Mouse (Mus musculus) erythroblast, embryonic 14.5 days (primary cell): ENCODE measurements around the gene Frmd4b. TPM values are rescaled to one million over a fixed set of nuclear protein-coding genes. Genes with fewer than 3 reads are reported as not detected.

Experiments used
- H3K27me3 ChIP-seq: 2 replicates; pipeline ENCODE4 v1.6.1; 2012; ENCODE audit warnings: inconsistent platforms; ENCODE audit not compliant: control insufficient read depth
- H3K36me3 ChIP-seq: 2 replicates; pipeline ENCODE4 v1.6.1; 2012; ENCODE audit warnings: mild to moderate bottlenecking, inconsistent platforms; ENCODE audit not compliant: control insufficient read depth
- H3K4me1 ChIP-seq: 2 replicates; pipeline ENCODE4 v1.6.1; 2012; ENCODE audit warnings: inconsistent platforms; ENCODE audit not compliant: control insufficient read depth
- H3K4me3 ChIP-seq: replicated peaks from 2 replicates; pipeline ENCODE3; 2012; ENCODE audit warnings: moderate library complexity, mild to moderate bottlenecking, inconsistent platforms
- H3K9me3 ChIP-seq: 2 replicates; pipeline ENCODE4 v1.6.1; 2012; ENCODE audit warnings: low read length, inconsistent platforms, mixed read lengths; ENCODE audit not compliant: control insufficient read depth
- GATA1 ChIP-seq: IDR thresholded peaks from 2 replicates; pipeline ENCODE4 v1.6.1; 2012; ENCODE audit warnings: low read length, inconsistent platforms, mixed read lengths
- TAL1 ChIP-seq: IDR thresholded peaks from 3 replicates; pipeline ENCODE4 v1.6.1; 2012; ENCODE audit warnings: low read length, inconsistent platforms, mixed read lengths
- polyA plus RNA-seq: library from polyadenylated mRNA; stranded (reverse); fragments of >175 nt; gene quantifications from 2 replicates; pipeline ENCODE4 v1.2.3, GENCODE M21; 2012

The Frmd4b gene
- 0.01 TPM in 1 of 2 replicates, not detected in the other for polyA plus RNA-seq

- Histone ChIP-seq H3K4me1 (no peaks in the 10 kb centered on the region), H3K4me3 (peak within 1 kb of the TSS; percentile 12), H3K27me3 (peaks cover 33% of the 10 kb centered on the region), H3K36me3 (no peaks in the 10 kb centered on the region), H3K9me3 (no peaks in the 10 kb centered on the region)
- TF ChIP-seq TAL1: no peak
- TF ChIP-seq GATA1: no peak
These were observed at the start of gene Frmd4b for GRCm38 (mm10) chr6:97617266-97617743. Gene Frmd4b (minus strand): TSS chr6:97617541.

- Histone ChIP-seq H3K4me3 (no peak overlapping the region), H3K9me3 (no peaks in the 10 kb centered on the region), H3K4me1 (no peaks in the 10 kb centered on the region), H3K36me3 (no peaks in the 10 kb centered on the region), H3K27me3 (no peaks in the 10 kb centered on the region)
- TF ChIP-seq GATA1: no peak
- TF ChIP-seq TAL1: no peak
These were observed 49.1 kb upstream of the Frmd4b start for GRCm38 (mm10) chr6:97666417-97666816.

GRCm38 (mm10) chr6:97658921-97659320 lies 41.6 kb upstream of the Frmd4b start:
- H3K4me3 ChIP-seq: no peak overlapping the region
- TF ChIP-seq TAL1: no peak
- no peaks in the 10 kb centered on the region for H3K36me3 ChIP-seq
- no peaks in the 10 kb centered on the region for H3K27me3 ChIP-seq
- no peaks in the 10 kb centered on the region for H3K4me1 ChIP-seq
- H3K9me3 ChIP-seq: peaks cover 6% of the 10 kb centered on the region; the same call in 1 of the 2 replicates

- TF ChIP-seq GATA1: no peak
- no peak for TF ChIP-seq TAL1
- Histone ChIP-seq H3K4me3 (no peak overlapping the region), H3K4me1 (no peaks in the 10 kb centered on the region)
These were observed 38.6 kb upstream of the Frmd4b start for GRCm38 (mm10) chr6:97655986-97656385.

GRCm38 (mm10) chr6:97647501-97647900 lies 30.2 kb upstream of the Frmd4b start:
- H3K36me3 ChIP-seq: no peaks in the 10 kb centered on the region
- TF ChIP-seq TAL1: no peak
- no peak for TF ChIP-seq GATA1
- peaks cover 3% of the 10 kb centered on the region; the same call in 1 of the 2 replicates for H3K9me3 ChIP-seq
- no peaks in the 10 kb centered on the region for H3K4me1 ChIP-seq
- no peak overlapping the region for H3K4me3 ChIP-seq
- H3K27me3 ChIP-seq: no peaks in the 10 kb centered on the region

More at GRCm38 (mm10) chr6:97655986-97656385, 38.6 kb upstream of the Frmd4b start:
- Histone ChIP-seq H3K9me3 (peaks cover 6% of the 10 kb centered on the region; the same call in 1 of the 2 replicates), H3K36me3 (no peaks in the 10 kb centered on the region), H3K27me3 (no peaks in the 10 kb centered on the region)

GRCm38 (mm10) chr6:97623330-97623729 lies 6.0 kb upstream of the Frmd4b start:
- no peaks in the 10 kb centered on the region for H3K9me3 ChIP-seq
- no peak for TF ChIP-seq GATA1
- no peak for TF ChIP-seq TAL1

GRCm38 (mm10) chr6:97622236-97622635 lies 4.9 kb upstream of the Frmd4b start:
- Histone ChIP-seq H3K9me3 (no peaks in the 10 kb centered on the region), H3K27me3 (peaks cover 10% of the 10 kb centered on the region), H3K4me3 (no peak overlapping the region), H3K4me1 (no peaks in the 10 kb centered on the region), H3K36me3 (no peaks in the 10 kb centered on the region)
- TF ChIP-seq GATA1: no peak
- no peak for TF ChIP-seq TAL1

More at GRCm38 (mm10) chr6:97623330-97623729, 6.0 kb upstream of the Frmd4b start:
- Histone ChIP-seq H3K4me3 (no peak overlapping the region), H3K4me1 (no peaks in the 10 kb centered on the region), H3K27me3 (peaks cover 2% of the 10 kb centered on the region), H3K36me3 (no peaks in the 10 kb centered on the region)

GRCm38 (mm10) chr6:97617774-97618173 lies 433 bp upstream of the Frmd4b start:
- H3K4me3 ChIP-seq: no peak overlapping the region
- TF ChIP-seq GATA1 (no peak), TAL1 (no peak)

GRCm38 (mm10) chr6:97616658-97617265 lies 579 bp downstream of the Frmd4b start:
- Histone ChIP-seq H3K36me3 (no peaks in the 10 kb centered on the region), H3K9me3 (no peaks in the 10 kb centered on the region), H3K4me1 (no peaks in the 10 kb centered on the region), H3K27me3 (peaks cover 33% of the 10 kb centered on the region), H3K4me3 (peak overlapping the region; percentile 12)
- TF ChIP-seq GATA1 (no peak), TAL1 (no peak)

More at GRCm38 (mm10) chr6:97617774-97618173, 433 bp upstream of the Frmd4b start:
- Histone ChIP-seq H3K27me3 (peaks cover 33% of the 10 kb centered on the region), H3K9me3 (no peaks in the 10 kb centered on the region), H3K36me3 (no peaks in the 10 kb centered on the region), H3K4me1 (no peaks in the 10 kb centered on the region)
